Mouse (Mus musculus) heart, adult 11 months (tissue): Measurements from ENCODE around the gene Ubn1.

ENCODE experiments used
- DNase-seq: peaks from one replicate; pipeline ENCODE4 v3.0.0; 2022

Ubn1 gene

GRCm38 (mm10) chr16:5049774-5050234, at the start of gene Ubn1, which contains the start of gene Glyr1:
Gene Ubn1, plus strand, starts transcription at chr16:5050057.
Gene Glyr1, minus strand, starts transcription at chr16:5049863.
- peak; percentile 100 for DNase-seq

DNA sequence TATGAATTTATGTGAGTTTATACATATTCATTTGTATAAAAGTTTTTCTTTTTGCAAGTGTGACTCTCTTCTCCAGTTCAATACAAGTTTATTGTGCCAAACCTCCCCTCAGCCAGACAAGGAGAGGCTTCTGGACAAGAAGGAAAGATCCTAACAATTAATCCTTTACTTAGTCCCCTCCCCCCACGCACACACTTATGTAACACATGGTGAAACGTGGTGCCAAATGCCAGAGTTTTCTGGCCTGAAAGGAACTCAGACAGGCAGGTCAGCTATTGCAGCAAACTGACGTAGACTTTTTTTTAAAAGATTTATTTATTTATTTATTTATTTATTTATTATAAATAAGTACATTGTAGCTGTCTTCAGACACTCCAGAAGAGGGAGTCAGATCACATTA, 49.2 kb upstream of the Ubn1 start:
- DNase-seq = no peak

DNA sequence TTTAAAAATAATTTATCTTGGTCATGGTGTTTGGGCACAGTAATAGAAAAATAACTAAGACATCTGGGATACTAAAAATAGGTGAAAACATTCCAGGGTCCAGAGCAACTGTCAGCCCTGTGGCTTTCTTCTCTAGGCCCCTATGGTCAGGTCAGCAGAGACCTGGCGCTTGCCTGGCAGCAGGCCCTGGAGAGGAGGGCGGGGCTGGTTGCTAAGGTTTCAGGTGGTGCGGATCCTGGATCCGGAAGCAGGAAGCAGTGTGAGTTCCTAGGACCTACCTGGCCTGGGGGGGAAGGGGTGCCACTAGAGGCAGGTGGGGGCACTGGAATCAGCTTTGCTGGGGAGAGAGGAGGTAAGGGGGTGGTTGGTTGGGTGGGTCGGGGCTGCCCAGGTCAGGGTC, 42.8 kb upstream of the Ubn1 start, which contains the start of gene Smim22:
Gene Smim22 (plus strand): TSS at position 222 of the 400 bp plus-strand sequence.
- DNase-seq = peak; percentile 91

DNA sequence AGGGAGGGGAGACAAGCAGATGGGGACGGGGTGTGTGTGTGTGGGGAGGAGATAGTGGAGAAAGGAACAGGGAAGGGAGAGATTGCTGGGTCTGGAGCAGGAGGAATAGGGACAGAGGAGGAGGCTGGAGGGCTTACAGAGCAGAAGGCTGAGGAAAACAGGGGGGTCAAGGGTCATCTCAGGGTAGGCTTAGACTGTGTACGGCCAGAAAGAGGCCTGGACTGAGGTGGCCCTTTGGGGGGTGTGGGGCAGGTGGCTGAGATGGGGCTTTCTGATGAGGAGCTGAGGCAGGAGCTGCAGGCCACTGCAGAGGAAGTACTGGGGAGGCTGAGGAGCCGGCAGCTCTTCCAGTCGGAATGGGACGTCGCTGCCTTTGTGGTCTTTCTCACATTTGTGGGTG, 42.4 kb upstream of the Ubn1 start:
- DNase-seq = no peak

GRCm38 (mm10) chr16:5008076-5008475, 41.8 kb upstream of the Ubn1 start:
- peak; percentile 89 for DNase-seq

GRCm38 (mm10) chr16:5010371-5010935, 39.4 kb upstream of the Ubn1 start:
- peak; percentile 93 for DNase-seq

DNA sequence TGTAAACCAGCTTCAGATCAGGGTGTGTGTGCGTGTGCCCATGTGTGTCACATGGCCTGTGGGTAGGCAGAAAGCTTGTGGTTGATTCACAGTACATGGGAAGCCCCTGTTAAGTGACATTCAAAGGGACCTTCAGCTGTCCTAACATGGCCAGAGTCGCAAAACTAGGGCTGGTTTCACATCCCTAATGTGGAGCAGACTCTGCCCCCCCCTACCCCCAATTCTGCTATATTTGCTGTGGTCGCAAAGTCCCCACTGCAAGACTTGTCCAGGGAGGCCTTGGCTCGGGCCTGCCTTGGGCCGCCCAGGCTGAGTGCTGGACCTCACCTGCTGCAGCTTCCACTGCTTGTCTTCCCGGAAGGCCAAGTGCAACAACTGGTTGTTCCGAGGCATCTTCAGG, 38.6 kb upstream of the Ubn1 start:
- peak; percentile 92 for DNase-seq

GRCm38 (mm10) chr16:5012036-5013005, 37.5 kb upstream of the Ubn1 start:
- peak; percentile 92 for DNase-seq

DNA sequence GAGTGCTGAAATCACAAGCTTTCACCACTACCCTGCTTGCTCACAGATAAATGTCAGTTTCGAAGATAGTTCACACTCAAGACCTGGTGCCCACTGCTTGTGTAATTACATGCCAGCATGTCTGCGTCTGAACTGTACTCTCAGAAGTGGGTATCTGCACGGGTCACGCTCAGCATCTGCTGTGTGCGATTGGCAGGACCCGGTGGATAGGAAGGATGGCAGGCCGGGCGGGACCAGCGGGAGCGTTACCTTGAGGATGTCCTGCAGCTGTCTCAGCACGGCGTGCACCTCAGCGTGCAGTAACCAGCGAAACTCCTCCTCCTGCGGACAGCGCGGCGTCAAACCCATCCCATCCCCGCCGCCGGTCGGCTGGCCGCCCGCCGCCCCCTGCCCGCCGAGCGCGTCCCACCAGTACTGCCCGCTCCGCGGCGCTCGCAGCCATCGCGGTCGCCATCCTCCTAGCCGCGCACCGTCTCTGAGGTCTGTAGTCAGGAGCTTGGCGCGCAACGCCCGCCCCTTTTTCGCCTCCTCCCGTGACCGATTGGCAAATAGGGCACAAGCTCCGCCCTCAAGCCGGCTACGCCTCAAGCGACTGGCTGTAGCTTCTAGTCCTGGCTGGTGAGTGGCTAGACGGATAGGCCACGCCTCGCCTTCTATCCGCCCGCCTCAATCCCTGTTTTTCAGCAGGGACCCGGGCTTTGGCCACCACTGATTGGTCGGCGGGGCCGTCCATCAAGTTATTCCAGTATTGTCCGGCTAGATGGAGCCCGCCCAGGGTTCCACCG, 36.6 kb upstream of the Ubn1 start, which contains the start of gene Rogdi:
Gene Rogdi (minus strand): TSS at position 500 of the 785 bp plus-strand sequence.
- DNase-seq = peak; percentile 100

GRCm38 (mm10) chr16:5014578-5014977, 35.3 kb upstream of the Ubn1 start:
- no peak for DNase-seq

DNA sequence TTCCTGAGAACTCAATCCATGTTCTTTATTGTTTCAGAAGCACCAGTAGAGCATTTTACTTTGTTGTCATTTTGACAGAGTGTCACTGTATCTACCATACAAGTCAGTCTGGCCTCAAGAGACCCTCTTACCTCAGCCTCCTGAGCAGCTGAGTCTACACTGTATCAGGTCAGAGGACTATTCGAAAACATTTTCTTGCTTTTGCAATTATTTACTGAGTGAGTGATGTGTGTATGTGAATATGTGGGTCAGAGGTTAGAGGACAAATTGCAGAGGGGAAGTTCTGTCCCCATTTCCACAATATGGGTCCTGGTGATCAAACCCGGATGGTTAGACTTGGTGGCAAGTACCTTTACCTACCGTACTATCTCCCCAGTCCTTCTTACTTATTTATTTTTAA, 25.8 kb upstream of the Ubn1 start:
- no peak for DNase-seq

DNA sequence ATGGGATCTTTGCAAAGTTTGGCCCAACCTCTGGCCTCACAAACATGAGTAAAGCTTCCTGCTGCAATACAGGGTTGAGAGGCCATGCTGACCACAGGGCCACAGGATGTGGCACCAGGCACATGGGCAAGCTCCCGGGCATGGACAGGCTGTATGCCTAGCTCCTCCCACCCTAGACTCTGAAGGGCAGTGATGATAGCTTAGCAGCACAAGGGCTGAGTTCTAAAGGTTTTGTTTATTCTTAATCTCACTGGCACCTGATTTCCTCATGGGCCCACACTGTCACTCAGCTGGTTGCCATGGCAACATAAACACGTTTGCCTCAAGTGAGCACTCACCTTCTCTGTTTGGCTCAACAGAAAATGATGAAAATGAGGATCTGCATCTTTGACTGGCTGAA, 20.0 kb upstream of the Ubn1 start:
- DNase-seq = no peak

- DNase-seq = no peak
These were observed 14.3 kb upstream of the Ubn1 start for GRCm38 (mm10) chr16:5035591-5035990.

DNA sequence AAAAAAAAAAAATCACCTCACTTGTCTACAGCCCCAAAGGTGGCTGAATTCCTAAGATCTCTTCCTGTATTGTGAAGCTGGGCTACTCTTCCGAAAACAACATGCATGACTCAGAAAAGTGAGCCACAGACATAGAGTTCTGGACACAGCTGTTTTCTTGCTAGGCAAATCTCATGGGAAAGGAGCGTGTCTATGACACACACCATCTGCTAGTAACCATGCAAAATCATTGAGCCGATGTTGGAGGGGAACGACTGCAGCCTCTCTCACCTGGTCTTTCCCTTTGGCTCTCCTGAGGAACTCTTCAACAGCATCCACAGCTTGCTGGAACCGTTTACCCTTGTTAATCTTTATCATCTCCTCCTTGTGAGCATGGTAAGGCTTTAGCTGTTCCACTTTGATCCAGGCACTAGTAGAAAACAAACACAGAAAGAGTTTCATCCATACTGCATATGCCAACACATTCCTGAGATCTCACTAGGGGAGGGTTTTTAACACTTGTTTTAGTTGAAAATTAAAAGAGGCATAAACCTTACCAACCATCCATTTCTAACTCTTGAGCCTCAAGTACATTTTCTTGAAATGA, 13.1 kb upstream of the Ubn1 start:
- peak; percentile 96 for DNase-seq

- no peak for DNase-seq
These were observed 4.5 kb upstream of the Ubn1 start for GRCm38 (mm10) chr16:5045322-5045721.

GRCm38 (mm10) chr16:5049182-5049773, 579 bp upstream of the Ubn1 start:
- DNase-seq = no peak

GRCm38 (mm10) chr16:5050251-5051110, 624 bp downstream of the Ubn1 start:
- no peak for DNase-seq

DNA sequence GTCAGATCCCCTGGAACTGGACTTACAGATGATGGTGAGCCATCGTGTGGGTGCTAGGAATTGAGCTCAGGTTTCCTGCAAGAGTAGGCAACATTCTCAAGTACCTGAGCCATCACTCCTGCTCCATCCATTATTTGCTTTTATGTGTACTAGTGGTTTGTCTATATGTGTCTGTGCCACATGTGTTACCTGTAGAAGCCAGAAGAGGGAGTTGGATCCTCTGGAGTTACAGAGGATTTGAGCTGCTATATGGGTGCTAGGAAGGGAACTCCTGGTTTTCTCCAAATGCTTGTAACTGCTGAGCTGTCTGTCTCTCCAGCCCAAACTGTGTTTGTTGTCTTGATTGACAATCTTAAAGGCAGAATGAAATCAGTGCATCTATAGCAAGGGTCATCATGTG, 8.3 kb downstream of the Ubn1 start:
- DNase-seq = no peak

- no peak for DNase-seq
These were observed 13.6 kb downstream of the Ubn1 start for GRCm38 (mm10) chr16:5063472-5063871.

- peak; percentile 94 for DNase-seq
These were observed 20.5 kb downstream of the Ubn1 start for GRCm38 (mm10) chr16:5070321-5070720.

- DNase-seq = peak; percentile 82
These were observed 22.1 kb downstream of the Ubn1 start for GRCm38 (mm10) chr16:5071974-5072373.
